Mouse (Mus musculus) embryo, embryonic 11.5 days (tissue): ENCODE measurements around the gene Vwa8.
A peak's percentile ranks its signal among the peaks of the same experiment; 100 is the strongest.

Source experiments
- DNase-seq: peaks from one replicate; pipeline ENCODE4 v3.0.0-alpha.2; 2012; ENCODE audit warnings: low read depth, low spot score

Vwa8 gene

DNA sequence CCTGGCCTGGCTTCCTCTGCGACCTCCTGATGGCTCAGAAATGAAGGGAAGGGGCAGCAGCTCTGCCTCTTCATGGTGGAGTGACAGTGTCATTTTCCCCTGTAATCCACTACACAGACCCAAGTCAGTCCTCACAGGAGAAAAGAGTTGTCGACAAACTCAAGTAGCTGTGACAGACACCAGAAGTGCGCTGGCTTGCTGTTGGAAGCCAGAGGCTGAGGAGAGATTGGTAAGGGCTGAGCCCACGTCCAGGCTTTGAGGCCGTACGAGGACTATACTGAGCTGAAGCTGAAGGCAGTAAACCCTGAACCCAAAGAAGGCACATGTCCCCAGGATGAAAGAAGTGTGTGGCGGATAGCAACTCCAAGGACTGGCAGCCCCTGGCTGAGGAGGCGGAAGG lies 376.6 kb downstream of the Vwa8 start:
- DNase-seq, result no peak

DNA sequence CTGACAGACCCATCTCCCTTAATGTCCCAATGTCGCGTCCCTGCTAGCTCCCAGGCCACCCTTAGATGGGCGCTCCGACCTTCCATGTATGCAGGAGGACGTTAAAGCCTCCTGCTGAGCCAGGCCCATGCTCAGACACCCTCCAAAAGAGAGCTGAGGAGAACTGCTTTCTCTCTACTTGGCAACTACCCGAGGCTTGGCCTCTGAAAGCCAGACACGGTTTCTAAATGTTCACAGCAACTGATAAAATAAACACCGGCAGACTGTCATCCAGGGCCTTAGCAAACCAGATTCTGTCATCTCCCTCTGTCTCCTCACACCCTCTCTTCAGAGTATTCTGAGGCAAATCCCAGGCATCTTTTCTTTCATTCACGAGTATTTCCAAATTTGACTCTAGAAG lies 377.2 kb downstream of the Vwa8 start:
- DNase-seq, result no peak

DNA sequence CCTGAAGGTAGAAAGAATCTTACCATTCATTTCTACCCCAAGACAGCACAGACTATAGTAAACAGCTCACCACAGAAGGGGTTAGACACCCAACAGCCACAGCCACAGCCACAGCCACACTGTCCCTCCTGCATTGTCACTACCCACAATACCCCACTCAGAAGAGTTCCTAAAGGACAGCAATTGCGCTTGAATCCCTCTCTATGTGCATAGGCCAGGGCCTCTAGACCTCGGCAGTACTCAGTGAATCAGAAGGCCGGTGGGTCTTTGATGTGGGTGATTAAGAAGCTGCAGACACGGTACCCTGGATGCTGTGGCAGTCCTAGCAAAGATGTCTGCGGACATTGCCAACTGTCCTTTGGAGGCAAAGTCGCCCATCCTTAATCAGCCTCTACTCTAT lies 377.9 kb downstream of the Vwa8 start:
- no peak for DNase-seq

DNA sequence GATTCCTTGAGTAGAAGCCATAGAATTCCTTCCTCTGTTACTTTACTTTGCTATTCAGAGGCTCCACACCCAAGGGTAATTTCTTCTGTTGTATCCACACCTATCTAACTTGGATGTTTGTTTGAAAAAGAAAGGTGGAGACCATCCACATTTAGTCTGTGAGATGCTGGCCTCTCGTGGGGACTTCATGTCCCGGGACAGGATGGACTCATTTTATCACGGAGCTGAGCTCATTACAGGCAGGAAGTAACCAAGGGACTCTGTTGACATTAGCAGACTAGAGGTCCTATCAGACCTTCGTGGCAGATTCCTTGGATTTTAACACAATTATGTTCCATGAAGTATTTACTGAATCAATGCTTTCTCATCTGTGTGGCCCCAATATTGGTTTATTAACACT lies 379.1 kb downstream of the Vwa8 start:
- DNase-seq, result no peak

DNA sequence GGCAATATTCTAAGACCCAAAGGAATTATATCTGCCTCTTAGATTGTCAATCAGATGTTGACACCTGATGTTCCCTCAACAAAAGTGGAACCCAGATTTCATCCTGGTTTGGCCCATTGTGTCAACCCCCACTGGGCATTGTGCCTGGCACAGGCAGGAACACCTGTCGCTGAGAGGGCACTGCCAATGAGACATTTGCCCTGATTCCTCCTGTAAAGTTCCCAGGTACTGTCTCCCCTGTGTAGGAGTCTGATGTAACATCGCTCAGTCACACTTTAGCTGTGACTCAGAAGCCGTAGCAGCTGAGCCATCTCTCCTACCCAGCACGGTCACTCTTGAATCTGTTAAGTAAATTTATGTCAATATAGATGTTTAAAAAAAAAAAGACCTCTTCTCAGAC lies 382.8 kb downstream of the Vwa8 start:
- DNase-seq, result no peak

DNA sequence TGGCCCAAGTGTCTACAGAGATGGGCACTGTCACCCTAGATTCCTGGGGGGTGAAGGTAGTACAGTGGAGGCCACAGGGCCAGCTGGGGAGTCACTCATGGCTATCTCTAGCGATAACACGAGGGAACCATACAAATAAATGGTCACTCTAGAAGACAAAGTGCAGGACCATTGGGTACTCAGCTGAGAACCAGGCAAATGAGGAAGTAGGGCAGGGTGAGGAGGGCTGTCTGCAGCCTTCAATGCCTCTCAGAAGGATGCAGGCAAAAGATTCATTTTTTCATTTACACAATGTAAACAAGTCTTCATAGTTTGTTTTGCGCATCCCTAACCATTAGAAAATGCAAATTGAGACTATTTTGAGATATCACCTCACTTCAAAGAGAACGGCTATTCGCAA lies 384.8 kb downstream of the Vwa8 start:
- no peak for DNase-seq

DNA sequence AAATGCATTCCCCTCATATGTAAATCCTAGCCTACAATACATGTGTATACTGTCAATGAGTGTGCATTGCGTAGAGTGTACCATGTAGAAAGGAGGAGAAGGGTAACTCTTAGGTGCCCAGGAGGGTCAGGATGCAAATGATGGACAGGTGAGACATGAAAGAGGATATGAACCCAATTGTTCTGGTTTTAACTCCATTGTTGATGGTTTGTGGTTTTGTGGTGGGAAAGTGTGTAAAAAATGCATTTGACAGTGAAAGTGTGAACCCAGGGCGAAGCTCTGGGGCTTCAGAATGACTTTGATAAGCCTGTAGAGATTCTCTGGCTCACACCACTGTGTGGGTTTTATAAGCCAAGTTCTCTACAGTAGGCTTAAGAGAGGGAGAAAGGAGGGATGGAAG lies 385.7 kb downstream of the Vwa8 start:
- no peak for DNase-seq

DNA sequence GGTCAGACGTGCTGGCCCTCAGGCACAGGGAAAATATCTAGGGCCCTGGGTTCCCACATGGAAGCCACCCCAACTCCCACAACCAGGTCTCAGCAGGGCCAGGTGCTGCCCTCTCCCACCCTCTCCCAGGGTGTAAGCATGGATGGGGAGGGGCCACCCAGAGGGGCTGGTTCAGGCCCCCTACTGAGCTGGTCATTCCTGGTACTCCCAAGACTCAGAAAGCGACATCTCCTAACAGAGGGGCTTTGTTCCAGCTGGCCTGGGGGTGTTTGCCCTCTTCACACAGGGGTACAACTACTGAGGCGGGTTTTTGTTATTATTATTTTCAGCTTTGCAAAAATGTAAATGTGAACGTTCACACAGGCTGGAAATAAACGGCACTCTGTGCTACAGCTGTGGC lies 386.3 kb downstream of the Vwa8 start:
- no peak for DNase-seq

DNA sequence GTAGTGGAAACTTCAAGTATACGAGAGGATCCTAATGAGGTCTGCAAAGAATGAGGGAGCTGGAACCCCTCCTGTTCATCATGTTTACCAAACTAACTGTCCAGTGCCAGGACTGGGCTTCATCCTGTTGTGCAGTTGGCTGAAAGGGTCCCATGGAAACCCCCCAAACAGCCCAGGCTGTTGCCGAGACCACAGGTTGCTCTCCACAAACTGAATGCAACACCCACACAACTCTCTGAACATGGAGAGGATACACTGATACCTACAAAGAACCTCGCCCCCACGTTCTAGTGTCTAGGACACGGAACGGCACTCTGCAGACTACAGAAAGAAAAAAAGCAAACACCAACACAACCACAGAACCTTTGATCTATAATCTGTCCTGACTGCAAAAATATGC lies 387.4 kb downstream of the Vwa8 start:
- no peak for DNase-seq

DNA sequence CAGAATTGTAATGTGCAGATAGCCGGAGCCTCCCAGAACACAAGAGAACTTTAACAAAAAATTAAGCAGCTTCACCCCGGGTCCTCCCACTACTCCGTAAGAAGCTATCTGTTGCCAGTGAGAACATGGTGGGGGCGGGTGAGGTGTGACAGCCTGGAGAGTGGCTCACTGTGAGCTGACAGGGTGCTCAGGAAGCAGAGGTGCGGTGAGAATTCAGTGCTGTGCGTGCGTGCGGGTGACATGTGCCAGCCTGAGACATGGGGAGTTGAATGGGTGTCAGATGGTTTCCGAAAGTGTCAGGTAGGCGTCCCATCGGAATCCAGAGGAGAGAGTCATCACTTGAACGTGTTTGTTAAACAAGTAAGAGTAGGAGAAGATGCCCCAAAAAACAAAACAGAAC lies 390.6 kb downstream of the Vwa8 start:
- DNase-seq, result no peak

DNA sequence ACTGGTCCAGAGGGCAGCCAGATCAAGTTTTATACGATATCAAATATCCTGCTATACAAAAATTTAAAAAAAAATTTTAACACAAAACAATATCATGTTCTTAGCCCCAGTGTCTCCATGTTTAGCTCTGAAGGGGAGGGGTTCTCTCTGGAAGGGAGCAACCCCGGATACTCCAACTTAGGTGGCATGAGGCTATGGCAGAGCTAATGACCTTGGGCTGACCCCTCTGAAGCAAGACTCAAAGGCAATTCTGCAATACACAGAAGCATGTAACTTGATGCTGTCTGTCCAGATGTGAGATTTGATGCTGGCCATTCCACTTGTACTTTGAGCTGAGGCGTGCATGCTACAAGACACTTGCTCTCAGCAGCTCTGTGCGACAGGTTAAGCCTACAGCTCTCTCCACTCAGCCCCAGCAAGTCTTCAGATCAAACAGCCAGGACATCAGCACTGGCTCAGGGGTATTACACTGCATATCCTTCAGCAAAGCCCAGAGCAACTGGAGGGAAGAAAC lies 392.3 kb downstream of the Vwa8 start:
- DNase-seq, result peak; percentile 13

DNA sequence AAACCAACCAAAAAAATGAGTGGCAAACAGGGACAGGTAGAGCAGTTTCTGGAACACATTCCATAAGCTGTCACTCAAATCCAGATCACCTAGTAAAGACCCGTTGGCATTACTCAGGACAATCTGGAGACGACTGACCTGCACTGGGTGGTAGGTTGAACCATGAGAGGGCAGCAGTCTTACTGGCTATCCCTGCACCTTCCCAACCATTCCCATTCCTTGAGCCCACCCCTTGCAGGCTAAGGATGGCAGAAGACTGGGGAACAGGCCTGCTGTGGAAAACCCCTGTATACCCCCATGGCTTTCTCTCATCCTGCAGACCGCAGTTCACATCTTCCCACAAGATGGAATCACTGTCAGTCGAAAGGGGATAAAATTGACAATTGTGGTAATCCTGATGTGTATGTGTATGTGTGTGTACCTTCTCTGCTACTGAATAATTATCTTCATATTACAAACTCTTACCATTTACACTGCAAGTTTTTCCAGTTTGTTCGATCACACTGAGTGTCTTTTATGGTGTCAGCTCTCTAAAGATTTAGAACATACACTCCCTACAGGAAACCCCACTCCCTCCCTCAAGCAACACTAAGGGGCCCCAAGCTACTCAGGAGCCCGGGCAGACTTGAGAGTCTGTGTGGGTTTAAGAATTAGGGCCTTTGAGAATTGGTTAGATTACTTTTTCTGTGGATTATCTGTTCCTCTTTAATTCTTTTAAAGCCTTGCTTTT lies 393.0 kb downstream of the Vwa8 start:
- no peak for DNase-seq

DNA sequence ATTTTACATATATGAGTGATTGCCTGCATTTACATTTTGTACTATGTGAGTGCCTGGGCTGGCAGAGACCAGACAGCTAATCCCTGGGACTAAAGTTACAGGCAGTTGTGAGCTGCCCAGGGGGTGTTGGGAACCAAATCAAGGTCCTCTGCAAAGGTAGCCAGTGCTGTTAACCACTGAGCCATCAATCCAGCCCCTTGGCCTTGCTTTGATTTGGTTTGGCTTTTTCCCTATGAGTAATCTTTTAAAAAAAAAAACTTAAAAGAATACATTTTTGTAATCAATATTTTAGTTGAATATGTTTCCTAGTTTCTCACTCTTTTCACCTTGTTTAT lies 393.5 kb downstream of the Vwa8 start:
- no peak for DNase-seq

DNA sequence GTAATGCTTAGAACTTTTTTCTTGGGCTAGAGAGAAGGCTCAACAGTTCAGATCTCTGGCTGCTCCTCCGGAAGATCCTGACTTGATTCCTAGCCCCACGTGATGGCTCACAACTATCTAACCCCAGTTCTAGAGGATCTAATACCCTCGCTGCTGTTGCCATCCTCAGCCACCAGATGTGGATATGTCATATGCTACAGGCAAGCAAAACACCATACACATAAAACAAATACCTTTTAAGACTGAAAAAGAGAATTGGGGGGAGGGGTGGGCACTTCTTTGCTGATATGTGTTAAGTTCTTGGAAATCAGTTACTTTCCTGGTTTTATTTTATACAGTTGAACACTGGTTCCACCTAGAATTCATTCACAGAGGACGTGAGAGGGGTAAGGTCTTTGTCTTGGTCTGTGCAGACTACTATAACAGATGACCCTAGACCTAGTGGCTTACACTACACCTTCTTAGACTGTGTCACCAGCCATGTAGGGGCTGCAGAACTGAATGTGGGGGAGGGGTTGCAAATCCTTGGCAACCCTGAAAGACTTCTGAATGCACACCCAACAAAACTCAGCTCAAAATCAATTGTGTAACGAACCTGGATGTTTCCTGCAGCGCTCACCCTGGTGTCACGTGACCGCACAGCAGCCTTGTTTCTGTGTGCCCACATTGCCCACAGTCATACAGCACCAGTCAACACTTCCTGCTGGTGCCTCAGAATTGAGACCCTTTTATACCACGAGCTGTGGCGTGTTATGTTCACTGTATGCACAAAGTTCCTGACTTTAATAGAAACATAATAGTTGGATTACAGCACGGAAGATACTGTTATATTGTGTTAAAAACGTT lies 394.4 kb downstream of the Vwa8 start:
- DNase-seq, result no peak

DNA sequence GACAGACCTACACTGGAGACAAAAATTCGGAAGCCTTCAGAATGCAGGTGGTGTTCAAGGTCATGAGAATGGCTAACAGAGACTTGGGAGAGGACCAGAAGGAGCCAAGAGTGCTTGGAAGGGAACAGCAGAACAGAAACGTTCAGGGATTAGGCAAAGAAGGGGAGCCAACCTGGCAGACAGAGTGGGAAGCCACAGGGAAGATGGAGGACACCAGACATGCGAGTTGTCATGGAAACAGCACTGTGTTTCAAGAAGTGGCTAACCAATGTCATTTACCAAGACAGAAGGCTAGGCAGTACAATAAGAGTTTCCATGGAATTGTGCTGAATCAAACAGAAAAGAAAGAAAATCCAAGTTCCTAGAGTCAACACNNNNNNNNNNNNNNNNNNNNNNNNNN lies 395.7 kb downstream of the Vwa8 start:
- DNase-seq, result no peak

DNA sequence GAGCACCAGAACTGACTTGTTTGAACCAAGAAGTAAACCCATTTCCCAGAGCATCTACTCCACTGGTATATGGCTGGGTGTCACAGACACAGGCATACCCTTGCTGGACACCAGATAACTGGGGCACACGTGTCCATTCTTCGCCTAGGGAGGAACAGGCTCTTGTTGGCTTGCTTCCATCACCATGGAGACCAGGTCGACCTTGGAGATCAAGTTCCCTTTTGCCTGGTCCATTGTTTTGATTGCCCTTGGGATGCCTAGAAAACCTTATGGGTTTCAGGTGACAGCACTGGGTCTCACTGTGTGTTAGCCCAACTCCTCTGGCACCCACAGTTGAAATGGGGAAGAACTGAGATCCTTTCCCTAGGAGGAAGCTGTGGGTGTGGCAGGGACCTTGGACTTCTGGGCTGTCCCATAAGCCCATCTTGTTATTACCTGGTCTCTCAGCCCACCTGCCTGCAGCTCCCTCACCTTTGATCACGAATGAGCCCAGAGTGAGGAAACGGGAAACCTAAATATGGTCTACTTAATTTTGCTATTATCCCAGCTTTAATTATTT lies 403.0 kb downstream of the Vwa8 start:
- no peak for DNase-seq
